Mouse (Mus musculus) T-helper 1 cell (primary cell): Measurements from ENCODE around the gene Ier2.
"Not testable (repeated sequence)": the region's sequence is repeated elsewhere in the genome, so short reads cannot be mapped to it uniquely, and the experiment has no call there.

ENCODE experiments used
- in situ Hi-C: fragments of 300-600 bp; cut with MboI, MseI; formaldehyde crosslinking; loops from one replicate; pipeline ENCODE4 v1.15.1; 2025; ENCODE audit warnings: high pct_unique_total_duplicates

Ier2 gene

GRCm38 (mm10) chr8:84698288-84698687 is 35.6 kb upstream of the Ier2 start:
- in situ Hi-C loops = no loop called here

DNA sequence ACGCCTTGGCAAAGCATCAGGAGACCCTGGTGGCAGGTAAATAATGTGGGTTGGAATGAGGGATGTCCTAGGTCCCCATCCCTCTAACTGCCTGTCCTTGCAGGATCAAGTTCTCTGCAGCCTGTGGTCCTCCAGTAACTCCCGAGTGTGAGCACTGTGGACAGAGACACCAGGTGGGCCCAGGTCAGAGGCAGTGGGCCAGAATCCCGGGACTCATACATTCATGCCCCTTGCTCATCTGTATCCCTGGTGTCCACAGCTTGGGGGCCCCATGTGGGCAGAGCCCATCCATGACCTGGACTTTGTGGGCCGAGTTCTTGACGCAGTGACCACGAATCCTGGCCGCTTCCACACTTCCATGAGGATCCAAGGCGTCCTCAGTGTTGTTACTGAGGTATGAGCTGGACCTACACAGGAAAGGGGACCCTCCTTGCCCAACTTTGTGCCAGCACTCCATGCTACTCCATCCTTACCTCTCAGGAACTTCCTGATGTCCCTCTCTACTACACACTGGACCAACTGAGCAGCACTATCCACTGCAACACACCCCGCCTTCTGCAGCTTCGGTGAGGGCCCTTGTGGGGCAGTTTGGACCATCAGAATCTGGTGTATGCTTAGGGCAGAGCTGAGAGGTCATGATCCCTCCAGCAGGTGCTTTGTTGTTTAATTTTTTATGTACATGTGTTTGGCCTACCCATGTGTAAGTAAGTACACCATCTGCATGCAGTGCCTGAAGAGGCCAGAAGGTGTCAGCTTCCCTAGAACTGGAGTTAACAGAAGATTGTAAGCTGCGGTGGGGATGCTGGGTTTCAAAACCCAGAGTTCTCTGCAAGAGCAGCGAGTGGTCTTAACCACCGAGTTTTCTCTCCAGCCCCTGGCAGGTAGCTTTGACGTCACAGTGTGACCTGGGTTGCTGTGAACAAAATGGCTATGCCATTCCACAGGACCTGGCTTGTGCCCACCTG is 34.8 kb upstream of the Ier2 start:
- in situ Hi-C loops = no loop called here

DNA sequence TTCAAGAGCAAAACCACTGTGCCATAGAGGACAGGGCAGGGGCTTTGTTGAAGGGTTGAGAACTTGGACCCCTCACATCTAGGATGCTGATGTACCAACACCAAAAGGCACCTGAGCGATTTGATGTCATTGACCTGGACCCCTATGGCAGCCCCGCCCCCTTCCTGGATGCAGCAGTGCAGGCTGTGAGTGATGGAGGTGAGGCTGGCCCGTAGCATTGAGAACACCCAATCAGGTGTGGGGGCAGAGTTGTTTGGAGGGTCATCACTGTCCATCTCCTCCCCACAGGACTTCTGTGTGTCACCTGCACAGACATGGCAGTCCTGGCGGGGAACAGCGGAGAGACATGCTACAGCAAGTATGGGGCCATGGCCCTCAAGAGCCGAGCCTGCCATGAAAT is 32.5 kb upstream of the Ier2 start:
- in situ Hi-C loops = no loop called here

DNA sequence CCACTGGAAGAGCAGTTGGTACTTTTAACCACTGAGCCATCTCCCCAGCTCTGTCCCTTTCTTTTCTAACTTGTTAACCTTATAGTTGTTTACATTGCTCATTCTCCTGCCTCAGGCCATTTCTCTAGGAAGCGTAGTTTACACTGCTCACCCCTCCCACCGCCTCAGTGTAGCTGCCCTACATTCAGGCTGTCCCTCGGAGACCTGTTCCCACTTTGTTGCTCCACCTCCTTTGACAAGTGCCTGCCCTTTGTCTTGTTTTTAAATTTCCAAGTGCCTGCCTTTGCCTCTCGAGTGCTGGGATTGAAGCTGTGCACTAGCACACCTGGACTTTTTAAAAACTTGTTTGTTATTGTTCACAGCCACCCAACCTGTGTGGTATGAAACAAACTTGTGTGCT is 30.7 kb upstream of the Ier2 start:
- in situ Hi-C loops = no loop called here

GRCm38 (mm10) chr8:84689091-84689915 is 26.7 kb upstream of the Ier2 start:
- in situ Hi-C loops = no loop called here

DNA sequence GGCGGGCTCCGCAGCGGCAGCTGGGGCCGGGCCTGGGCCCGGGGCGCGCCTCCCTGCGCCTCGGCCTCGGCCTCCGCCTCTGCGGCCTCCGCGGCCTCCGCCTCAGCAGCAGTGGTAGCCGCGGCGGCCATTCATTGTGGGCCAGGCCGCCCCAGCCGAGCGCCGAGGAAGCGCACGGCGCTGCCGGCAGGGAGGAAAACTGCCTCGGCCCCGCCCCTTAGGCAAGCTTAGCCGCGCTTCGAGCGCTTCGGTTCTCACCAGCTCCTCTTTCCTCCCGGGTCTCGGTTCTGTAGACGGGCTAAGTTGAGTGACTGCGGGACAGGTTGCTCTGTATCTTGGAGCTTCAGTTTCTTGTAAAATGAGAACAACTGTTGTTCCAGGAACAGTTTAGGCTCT is 25.1 kb upstream of the Ier2 start, which contains the start of gene Nacc1:
Nacc1 (minus strand) TSS at position 158 of the 396 bp plus-strand sequence.
- in situ Hi-C loops = no loop called here

DNA sequence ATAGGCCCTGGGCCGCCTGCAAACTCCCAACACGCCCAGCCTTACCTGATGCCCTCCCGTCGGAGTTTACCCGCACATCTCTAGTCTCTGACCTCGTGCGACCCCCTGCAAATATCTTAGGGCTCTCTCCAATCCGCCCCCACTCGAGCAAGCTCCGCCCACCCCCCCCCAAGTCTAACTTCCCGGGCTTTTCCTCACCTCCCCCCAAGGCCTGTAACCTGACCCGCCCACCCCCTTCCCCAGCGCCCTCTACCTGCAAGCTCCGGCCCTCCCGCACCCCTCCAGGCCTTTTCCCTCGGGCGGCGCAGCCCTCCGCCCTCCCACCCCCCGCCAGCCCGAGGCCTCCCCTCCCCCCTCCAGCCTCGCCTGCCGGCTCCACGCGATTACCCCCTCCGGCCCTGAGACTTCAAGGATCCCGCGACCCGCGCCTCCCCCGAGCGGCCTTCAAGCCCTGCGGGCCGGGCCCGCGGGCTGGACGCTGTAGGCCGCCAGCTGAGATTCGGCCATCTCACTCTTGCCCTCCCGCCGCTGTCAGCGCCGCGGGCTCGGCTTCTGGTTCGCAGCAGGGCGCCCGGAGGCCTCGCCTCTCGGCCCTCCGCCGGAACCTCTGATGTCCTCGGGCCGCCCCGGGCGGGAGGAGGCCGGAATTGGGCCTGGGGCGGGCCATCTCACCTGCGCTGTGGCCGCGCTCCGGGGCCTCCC is 24.5 kb upstream of the Ier2 start:
- in situ Hi-C loops = no loop called here

DNA sequence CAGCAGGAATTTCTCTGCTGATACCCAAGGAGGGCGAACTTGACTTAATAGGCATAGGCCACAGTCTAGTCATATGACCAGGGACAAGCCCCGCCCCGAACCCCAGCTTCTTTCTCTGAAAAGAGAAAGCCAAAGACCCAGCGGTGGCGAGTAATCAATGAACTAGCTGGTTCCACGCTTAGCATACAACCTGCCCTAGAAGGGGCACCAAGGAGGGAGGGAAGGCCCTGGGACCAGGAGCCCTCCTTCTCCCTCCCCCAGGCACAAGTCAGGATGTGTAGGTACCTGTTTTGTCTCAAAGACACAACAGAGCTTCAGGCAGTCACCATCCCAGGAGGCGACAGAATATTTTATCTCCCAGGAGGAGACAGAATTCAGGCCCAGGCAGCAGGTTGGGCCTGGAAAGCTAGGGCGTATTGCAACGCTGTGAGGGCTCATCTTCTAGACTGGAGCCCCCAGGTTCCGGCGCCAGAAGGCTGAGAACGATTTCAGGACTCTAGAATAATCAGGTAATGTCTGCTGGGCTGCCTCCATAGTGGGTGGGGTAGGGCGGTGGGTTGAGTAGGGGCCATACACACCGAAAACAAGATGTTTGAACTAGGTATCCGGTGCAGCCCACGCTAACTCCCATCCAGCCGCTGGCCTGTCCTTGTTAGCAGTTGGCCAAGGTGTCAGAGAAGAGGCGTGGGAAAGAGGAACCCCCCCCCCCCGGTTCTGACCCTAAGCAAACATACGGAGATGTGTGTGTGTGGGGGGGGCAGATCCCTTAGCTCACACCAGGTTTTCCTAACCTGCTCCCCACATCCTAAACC is 23.7 kb upstream of the Ier2 start, which contains the start of gene Trmt1:
Trmt1 (plus strand) TSS at position 117 of the 812 bp plus-strand sequence.
- in situ Hi-C loops = no loop called here

- in situ Hi-C loops = no loop called here
These were observed 21.9 kb upstream of the Ier2 start for GRCm38 (mm10) chr8:84684537-84684936.

DNA sequence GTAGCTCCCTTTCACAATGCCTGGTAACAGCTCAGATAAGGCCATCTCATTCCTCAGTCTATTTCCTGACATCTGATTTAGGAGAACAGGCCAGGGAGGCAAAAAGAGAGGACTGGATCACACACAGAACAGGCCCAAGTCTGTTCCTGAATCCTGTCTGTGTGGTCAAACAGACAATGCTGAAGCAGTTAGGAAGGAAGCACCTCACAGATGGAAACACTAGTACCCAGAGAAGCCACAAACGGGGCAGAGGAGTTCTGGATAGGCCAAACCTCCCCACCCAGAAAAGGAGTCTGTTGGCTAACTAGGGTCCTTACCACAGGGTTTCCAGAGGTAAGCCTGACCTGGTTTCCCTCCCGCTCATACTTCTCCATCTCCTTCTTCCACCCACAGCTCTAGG is 19.6 kb upstream of the Ier2 start:
- in situ Hi-C loops = no loop called here

GRCm38 (mm10) chr8:84681476-84681875 is 18.8 kb upstream of the Ier2 start:
- in situ Hi-C loops = no loop called here

DNA sequence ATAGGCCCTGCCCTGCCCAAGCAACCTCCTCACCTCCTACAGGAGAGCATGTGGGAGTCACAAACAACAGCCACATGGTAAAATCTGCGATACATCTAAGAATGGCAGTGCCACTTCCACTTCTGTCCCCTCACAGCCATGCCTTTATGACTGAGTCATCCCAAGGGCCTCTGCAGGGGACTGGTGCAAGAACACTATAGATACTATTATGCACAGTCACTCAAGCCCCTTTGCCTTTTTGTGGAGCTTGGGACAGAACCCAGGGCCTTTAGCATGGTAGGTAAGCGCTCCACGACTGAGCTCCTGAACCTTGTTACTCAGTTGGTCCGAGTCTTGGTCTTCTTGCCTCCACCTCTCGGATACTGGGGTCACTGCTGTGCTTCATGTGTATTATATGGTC is 14.7 kb upstream of the Ier2 start:
- in situ Hi-C loops = no loop called here

GRCm38 (mm10) chr8:84670295-84671006 is 7.8 kb upstream of the Ier2 start:
- in situ Hi-C loops = not testable (repeated sequence)

DNA sequence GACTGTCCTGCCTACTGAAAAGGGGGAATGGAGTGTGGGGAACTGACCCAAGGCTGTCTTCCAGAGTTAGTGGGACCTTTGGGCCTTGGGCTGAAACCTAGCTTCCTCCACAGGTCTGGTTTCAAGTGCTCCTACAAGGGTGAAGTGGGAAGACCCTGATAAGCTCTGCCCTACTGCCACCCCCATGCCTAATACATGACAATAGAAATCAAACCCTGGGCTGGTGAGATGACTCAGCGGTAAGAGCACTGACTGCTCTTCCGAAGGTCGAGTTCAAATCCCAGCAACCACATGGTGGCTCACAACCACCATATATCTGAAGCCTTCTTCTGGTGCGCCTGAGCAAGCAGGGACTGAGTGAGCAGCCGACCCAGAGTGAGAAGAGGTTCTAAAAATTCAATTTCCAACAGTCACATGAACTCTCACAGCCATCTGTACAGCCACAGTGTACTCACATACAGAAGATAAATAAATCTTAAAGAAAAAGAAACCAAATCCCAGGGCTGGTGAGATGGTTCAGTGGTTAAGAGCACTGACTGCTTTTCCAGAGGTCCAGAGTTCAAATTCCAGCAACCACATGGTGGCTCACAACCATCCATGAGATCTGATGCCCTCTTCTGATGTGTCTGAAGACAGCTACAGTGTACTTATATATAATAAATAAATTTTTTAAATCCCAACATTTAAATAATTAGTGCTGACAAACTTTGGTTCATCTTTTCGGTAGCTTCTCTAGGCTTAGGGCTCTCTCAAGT is 6.3 kb upstream of the Ier2 start:
- in situ Hi-C loops = no loop called here

DNA sequence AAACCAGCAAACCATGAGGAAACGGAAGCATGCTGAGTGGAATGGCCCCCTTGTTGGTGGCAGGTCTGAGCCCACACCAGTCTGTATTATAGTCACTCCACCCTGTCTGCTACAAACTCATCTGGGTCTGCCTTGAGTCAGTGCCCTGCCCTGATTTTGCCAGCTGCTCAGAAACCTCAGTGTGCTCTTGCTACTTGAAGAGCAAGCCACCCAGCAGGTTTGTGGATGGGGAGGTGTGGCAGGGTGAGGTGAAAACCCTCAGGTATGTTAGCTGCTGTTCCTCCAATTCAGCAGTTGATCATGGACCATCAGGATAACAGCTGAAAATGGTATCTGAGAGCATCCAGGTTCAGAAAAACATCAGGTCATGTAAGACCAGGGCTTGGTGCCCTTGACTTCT is 5.4 kb upstream of the Ier2 start:
- in situ Hi-C loops = no loop called here

- in situ Hi-C loops = no loop called here
These were observed 2.8 kb upstream of the Ier2 start for GRCm38 (mm10) chr8:84665385-84665893.

DNA sequence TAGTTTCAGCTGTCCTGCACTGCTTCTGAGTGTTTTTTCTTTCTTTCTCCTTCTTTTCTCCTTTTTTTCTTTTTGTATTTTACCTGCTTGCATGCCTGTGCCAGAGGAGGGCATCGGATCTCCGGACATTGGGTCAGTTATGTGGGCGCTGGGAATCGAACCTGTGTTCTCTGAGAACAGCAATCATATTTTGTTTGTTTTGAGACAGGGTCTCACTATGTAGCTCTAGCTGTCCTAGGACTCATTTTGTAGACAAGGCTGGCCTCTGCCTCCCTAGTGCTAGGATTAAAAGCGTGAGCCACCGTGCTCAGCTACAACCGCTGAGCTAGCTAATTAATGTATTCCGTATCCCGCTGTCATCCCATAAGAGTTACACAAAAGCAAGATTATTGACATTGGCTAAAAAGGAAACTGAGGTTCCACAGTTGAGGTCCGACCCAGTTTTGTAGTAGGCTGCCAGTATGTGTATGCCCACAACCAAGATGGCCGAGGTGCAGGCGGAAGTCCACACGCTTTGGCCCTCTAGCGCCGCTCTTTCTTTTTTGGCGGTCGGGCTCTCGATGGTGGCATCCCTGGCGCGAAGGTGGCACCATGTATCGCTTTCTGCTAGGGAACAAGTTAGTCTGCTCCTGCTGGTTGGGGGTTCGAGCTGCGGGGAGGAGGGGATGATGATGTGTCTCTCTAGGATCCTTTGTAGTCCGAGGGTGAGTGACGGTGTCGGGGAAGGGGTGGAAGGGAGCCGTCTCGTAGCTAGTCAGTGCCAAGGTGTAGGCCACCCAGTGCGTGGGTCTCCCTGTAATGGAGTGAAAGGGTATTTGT is 2.1 kb upstream of the Ier2 start:
- in situ Hi-C loops = no loop called here
